Mouse (Mus musculus) heart, postnatal 0 days (tissue): ENCODE measurements at regions not wholly inside any gene's neighbourhood (a gene's known extent, or its start where the extent isn't known, plus 50 kb on each side); places are given as distances from the start of the nearest gene placed in this dataset.

Experiments used
- CTCF ChIP-seq: IDR thresholded peaks from 2 replicates; pipeline ENCODE4 v1.5.1; 2016; ENCODE audit warnings: antibody characterized with exemption, control low read depth, low read depth
- EP300 ChIP-seq: IDR thresholded peaks from 2 replicates; pipeline ENCODE4 v1.6.1; 2016; ENCODE audit warnings: antibody characterized with exemption, low read depth

DNA sequence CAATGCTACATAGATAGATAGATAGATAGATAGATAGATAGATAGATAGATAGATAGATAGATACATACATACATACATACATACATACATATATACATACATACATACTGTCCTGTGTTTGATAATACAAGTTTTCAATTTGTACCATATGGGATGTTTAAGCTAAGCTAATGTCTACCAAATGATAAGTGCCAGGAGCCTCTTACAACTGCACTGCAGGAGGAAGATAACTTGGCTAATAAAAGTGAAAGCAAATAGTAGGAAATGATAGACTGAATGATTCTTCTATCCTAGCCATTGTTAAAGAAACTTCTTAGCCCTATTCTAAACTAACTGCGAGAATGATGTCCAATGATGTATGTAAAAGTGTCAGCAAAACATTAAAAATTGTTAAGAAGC, 68.1 kb upstream of the P2ry1 start:
- TF ChIP-seq EP300 (no peak), CTCF (no peak)
